Mouse (Mus musculus): ENCODE results near the gene Gcsam.

GRCm38 (mm10) chr16:45582512-45582911, 27.7 kb upstream of the Gcsam start:
- TF ChIP-seq GATA1 (IDR thresholded peaks at IDR 0.05; ENCODE audit: borderline replicate concordance, low read length) (no peak), FLI1 (IDR thresholded peaks at IDR 0.05; ENCODE audit: low read length) (no peak)
